Mouse (Mus musculus) liver, embryonic 11.5 days (tissue): ENCODE measurements around the gene Dram1. TPM values are rescaled to one million over a fixed set of nuclear protein-coding genes. Genes with fewer than 3 reads are reported as not detected.

ENCODE experiments used
- ATAC-seq: fragments of 200-750 bp; cut with Nextera tagmentation; replicated peaks from 2 replicates; pipeline ENCODE4 v1.8.0; 2017; ENCODE audit warnings: moderate number of reproducible peaks, mild to moderate bottlenecking, moderate TSS enrichment, moderate library complexity; ENCODE audit not compliant: low FRiP score
- DNase-seq: peaks from one replicate; pipeline ENCODE4 v3.0.0-alpha.2; 2017; ENCODE audit warnings: low spot score
- H3K27ac ChIP-seq: fragments of 300-500 bp; sonication (generic); 2 replicates; pipeline ENCODE4 v1.5.1; 2014; ENCODE audit warnings: mild to moderate bottlenecking, low read depth, low read length, control low read depth
- H3K27me3 ChIP-seq: fragments of 300-500 bp; sonication (generic); replicated peaks from 2 replicates; pipeline ENCODE4 v1.6.1; 2014; ENCODE audit warnings: low read length, mixed read lengths; ENCODE audit not compliant: control insufficient read depth, insufficient read depth
- H3K36me3 ChIP-seq: fragments of 300-500 bp; sonication (generic); 2 replicates; pipeline ENCODE4 v1.6.1; 2014; ENCODE audit warnings: mild to moderate bottlenecking, low read length, moderate library complexity, mixed read lengths; ENCODE audit not compliant: control insufficient read depth, insufficient read depth
- H3K4me1 ChIP-seq: fragments of 300-500 bp; sonication (generic); replicated peaks from 2 replicates; pipeline ENCODE4 v1.6.1; 2014; ENCODE audit warnings: low read length, mixed read lengths; ENCODE audit not compliant: control insufficient read depth, insufficient read depth
- H3K4me2 ChIP-seq: fragments of 300-500 bp; sonication (generic); 2 replicates; pipeline ENCODE4 v1.6.1; 2014; ENCODE audit warnings: mild to moderate bottlenecking, control low read depth, moderate library complexity
- H3K4me3 ChIP-seq: fragments of 300-500 bp; sonication (generic); 2 replicates; pipeline ENCODE4 v1.5.1; 2014; ENCODE audit warnings: low read depth, low read length, control low read depth
- H3K9ac ChIP-seq: fragments of 300-500 bp; sonication (generic); 2 replicates; pipeline ENCODE4 v1.6.1; 2014; ENCODE audit warnings: low read depth, low read length, control low read depth
- H3K9me3 ChIP-seq: fragments of 300-500 bp; sonication (generic); 2 replicates; pipeline ENCODE4 v1.6.1; 2016; ENCODE audit warnings: low read length, inconsistent platforms, mixed read lengths; ENCODE audit not compliant: control insufficient read depth
- WGBS: fragments of 180-500 bp; shearing (Covaris S2); extraction: QIAGEN DNeasy Blood & Tissue Kit; methylation state at CpG from one replicate; pipeline ENCODE4 v1.1.7; 2014; 5-methylcytosine and 5-hydroxymethylcytosine counted together
- polyA plus RNA-seq: library from polyadenylated mRNA; unstranded; fragments of >200 nt; fragmentation: Nextera tagmentation; extraction: Ambion mirVana; gene quantifications from 2 replicates; pipeline ENCODE4 v1.2.1, GENCODE M21; 2014

Dram1 gene
- polyA plus RNA-seq, 1 experiment from 2014 or later: 0.99 TPM

DNA sequence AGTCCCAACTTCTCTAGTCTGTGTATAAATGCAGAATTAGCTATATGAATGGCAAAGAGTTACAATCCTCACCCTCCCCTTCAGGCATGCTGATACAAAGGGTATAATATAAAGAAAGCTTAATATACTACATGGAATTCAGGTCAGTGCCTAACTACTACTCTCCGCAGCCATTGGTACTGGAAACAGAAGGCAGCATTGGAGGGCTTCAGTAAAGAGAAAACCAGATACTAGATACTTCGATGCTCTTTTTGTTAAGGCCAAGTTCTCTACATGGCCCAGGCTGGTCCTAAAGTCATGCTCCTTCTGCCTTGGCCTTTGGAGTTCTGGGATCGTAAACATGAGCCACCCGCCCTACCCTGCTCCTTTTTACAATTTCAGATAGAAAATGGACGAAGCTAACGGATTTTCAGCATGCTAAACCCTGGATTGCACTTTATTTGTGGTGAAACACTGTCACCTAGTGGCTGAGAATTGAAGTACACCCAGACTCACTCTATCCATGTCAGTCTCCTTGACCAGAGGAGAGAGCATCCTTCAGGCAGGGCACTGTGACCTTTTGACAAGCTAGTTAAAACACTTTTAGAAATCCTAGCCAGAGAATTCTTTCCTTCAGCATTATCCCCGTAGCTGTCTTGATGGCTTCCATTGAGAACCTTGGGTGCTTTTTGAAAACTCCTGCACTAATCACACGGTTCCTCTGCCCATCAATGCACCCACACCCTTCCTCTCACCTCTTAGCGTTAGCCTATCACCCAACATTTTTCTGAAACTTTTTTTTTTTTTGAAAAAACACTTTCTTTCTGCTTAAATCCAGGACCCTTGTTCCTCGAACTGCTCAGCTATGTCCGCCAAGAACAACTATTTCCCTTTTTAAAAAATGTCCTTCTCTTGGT is 51.5 kb downstream of the Dram1 start:
- Histone ChIP-seq H3K9me3 (no peaks in the 10 kb centered on the region), H3K36me3 (no peaks in the 10 kb centered on the region), H3K27ac (no peak overlapping the region), H3K9ac (no peak overlapping the region), H3K27me3 (no peaks in the 10 kb centered on the region), H3K4me3 (no peak overlapping the region), H3K4me2 (no peak overlapping the region), H3K4me1 (no peaks in the 10 kb centered on the region)
- 46% methylated on average over 11 of the region's 11 CpGs for WGBS
- DNase-seq (peak; percentile 46), ATAC-seq (peak; percentile 74)

DNA sequence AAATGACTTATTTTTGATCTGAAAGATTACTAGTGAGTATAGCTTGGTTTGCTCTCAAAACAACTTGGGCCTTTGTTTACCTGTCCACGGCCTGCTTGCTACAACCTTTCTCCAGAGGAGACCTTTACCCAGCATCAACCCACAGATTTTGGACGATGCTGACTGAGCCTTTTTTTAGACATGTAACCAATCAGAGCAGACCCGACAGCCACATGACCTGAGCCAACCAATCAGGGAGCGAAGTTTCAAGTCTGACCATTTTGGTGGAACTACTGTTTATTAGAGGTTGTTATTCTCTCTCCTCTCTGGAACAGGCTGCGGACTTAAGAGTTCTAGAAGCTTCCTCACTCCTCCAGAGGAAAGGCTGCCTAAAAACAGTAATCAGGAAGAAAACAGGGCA is 57.1 kb downstream of the Dram1 start:
- no peaks in the 10 kb centered on the region for H3K36me3 ChIP-seq
- H3K9ac ChIP-seq: no peak overlapping the region
- no peaks in the 10 kb centered on the region for H3K4me1 ChIP-seq
- ATAC-seq (no peak), DNase-seq (no peak)
- no peak overlapping the region for H3K4me2 ChIP-seq
- no peak overlapping the region for H3K27ac ChIP-seq
- H3K9me3 ChIP-seq: no peaks in the 10 kb centered on the region
- H3K4me3 ChIP-seq: no peak overlapping the region
- 81% methylated on average over 5 of the region's 5 CpGs for WGBS
- no peaks in the 10 kb centered on the region for H3K27me3 ChIP-seq

DNA sequence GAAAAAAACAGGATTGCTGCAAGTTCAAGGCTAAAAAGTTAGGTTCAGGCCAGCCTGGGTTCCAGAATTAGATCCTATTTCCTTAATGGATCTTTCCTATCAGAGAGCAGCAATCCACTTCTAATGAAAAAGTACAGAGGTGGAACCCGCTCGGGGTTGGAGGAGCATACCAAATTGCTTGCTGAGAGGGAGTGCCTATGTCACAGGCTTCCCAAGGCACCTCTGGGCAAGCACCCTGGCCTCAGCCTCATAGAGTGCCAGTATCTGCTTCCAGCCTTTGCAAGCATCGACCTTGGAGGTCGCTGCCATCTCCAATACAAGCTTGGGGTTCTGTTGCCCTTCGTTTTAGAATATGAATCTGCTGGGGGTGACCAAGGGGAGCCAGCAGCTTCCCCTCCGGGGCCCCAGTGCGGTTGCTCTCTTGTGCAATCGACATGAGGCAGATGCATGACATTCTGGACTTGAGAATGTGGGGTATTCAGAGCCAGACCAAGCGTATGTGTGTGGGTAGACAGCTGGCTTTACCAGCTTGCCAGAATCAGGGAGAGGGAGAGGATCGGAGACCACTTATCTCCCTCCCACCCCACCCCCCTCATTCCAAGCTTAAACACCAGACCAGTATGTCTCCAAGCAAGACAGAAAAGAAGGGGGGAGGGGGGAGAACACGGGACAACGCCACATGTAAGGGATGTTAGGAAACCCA is 58.0 kb downstream of the Dram1 start:
- H3K9ac ChIP-seq: no peak overlapping the region
- H3K4me2 ChIP-seq: no peak overlapping the region
- no peaks in the 10 kb centered on the region for H3K9me3 ChIP-seq
- ATAC-seq: no peak
- H3K27me3 ChIP-seq: no peaks in the 10 kb centered on the region
- no peaks in the 10 kb centered on the region for H3K4me1 ChIP-seq
- no peak overlapping the region for H3K27ac ChIP-seq
- DNase-seq: no peak
- H3K4me3 ChIP-seq: no peak overlapping the region
- WGBS: 53% methylated on average over 12 of the region's 12 CpGs
- no peaks in the 10 kb centered on the region for H3K36me3 ChIP-seq

DNA sequence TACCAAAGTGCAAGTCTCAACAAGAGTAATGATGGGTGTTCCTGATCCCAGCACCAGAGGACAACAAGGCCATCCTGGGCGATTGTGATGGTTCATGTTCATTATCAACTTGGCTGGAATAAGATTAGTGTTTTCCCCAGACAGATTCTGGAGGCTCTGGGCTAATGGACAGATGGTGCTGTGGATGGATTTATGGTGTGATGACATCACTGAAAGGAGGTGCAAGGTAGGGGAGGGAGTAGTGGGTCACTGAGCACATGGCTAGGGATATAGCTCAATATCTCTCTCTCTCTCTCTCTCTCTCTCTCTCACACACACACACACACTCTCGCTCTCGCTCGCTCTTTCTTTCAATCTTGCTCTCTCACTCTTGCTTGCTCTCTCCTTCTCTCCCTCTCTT is 60.7 kb downstream of the Dram1 start:
- no peak for ATAC-seq
- H3K4me2 ChIP-seq: no peak overlapping the region

DNA sequence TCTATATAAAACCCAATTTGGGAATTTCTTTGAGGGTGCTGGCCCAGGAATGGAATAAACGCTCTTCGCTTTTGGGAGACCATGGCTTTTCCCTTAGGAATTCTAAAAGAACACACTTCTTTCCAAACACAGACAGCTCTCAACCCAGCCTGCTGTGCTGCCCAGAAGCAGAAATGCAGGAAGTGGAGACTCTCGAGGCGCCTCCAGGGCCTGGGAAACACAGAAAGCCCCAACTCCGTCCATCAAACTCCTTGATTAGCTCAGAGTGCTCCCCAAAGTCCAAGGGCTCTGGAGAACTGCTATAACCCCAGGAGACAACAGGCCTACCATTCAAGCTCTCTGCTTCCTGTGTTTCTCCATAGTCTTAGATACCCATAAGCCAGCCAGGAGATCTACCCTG is 61.7 kb downstream of the Dram1 start:
- 86% methylated on average over 5 of the region's 5 CpGs for WGBS
- H3K4me2 ChIP-seq: no peak overlapping the region

More for the DNA sequence above, 60.7 kb downstream of the Dram1 start:
- H3K27me3 ChIP-seq: no peaks in the 10 kb centered on the region
- H3K4me1 ChIP-seq: no peaks in the 10 kb centered on the region
- WGBS: 85% methylated on average over 4 of the region's 4 CpGs
- no peaks in the 10 kb centered on the region for H3K36me3 ChIP-seq
- no peak for DNase-seq
- H3K9me3 ChIP-seq: no peaks in the 10 kb centered on the region
- no peak overlapping the region for H3K9ac ChIP-seq
- no peak overlapping the region for H3K27ac ChIP-seq
- no peak overlapping the region for H3K4me3 ChIP-seq

DNA sequence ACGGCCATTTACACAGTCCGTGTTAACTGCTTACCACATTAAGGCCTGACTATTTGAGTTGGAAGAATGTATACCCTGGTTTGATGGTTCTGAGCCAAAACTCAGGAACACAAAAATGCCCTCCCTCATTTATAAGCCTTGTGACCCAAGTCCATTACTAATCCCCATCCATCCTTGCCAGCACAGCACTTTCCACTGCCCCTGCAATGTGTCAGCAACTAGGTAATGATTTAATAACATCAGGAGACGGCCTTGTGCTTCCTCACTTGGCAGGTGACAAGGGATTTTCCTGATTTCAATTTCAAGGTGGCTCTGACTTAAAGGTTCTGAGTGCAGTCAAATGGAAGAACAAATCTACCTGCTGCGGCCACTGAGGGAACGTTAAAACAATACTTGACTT is 64.0 kb downstream of the Dram1 start:
- Histone ChIP-seq H3K4me2 (no peak overlapping the region), H3K36me3 (no peaks in the 10 kb centered on the region), H3K4me1 (no peaks in the 10 kb centered on the region), H3K9ac (no peak overlapping the region), H3K4me3 (no peak overlapping the region), H3K27me3 (no peaks in the 10 kb centered on the region), H3K9me3 (no peaks in the 10 kb centered on the region), H3K27ac (no peak overlapping the region)
- DNase-seq: no peak
- ATAC-seq: no peak
- 86% methylated on average over 5 of the region's 5 CpGs for WGBS

More for the DNA sequence above, 61.7 kb downstream of the Dram1 start:
- ATAC-seq (no peak), DNase-seq (no peak)
- H3K27ac ChIP-seq: no peak overlapping the region
- no peak overlapping the region for H3K4me3 ChIP-seq
- H3K9ac ChIP-seq: no peak overlapping the region
- H3K9me3 ChIP-seq: no peaks in the 10 kb centered on the region
- H3K4me1 ChIP-seq: no peaks in the 10 kb centered on the region
- no peaks in the 10 kb centered on the region for H3K27me3 ChIP-seq
- H3K36me3 ChIP-seq: no peaks in the 10 kb centered on the region

DNA sequence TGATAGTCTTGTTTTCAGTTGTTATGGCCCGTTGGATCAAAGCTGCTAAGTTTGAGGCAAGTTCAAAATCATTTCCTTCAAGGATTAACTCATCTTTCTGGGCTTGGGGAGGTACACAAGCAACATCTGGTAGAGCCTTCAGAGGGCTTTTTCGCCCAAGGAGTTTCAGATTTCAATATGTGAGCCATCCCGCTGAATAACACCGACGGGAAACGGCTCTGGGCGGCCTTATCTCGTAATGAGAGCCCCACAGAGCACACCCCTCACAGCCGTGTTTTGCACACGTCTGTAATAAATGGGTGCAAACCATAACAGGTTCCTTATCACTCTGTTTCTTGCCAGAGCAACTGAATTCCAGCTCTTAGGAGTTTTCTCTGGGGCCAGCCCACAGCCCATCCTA is 69.0 kb downstream of the Dram1 start:
- no peak for ATAC-seq

DNA sequence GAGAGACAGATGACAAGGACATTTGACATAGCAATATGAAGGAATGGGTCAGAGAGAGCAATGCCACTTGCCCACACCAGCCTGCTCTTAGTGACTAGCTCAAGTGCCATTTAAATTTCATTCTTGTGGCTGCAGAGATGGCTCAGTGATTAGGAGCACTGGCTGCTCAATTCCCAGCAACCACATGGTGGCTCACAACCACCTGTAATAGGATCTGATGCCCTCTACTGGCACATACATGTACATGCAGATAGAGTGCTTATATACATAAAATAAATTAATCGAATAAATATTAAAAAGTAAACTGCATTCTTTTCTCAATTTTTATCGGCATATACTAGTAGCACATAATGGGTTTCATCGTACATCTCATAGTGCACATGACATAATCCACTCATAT is 72.6 kb downstream of the Dram1 start:
- no peak overlapping the region for H3K4me2 ChIP-seq
- no peaks in the 10 kb centered on the region for H3K36me3 ChIP-seq
- no peak overlapping the region for H3K27ac ChIP-seq
- H3K4me3 ChIP-seq: no peak overlapping the region
- H3K9me3 ChIP-seq: no peaks in the 10 kb centered on the region
- H3K4me1 ChIP-seq: no peaks in the 10 kb centered on the region
- H3K9ac ChIP-seq: no peak overlapping the region
- WGBS: 89% methylated on average over 3 of the region's 3 CpGs
- ATAC-seq (no peak), DNase-seq (no peak)
- no peaks in the 10 kb centered on the region for H3K27me3 ChIP-seq

More for the DNA sequence above, 69.0 kb downstream of the Dram1 start:
- Histone ChIP-seq H3K9ac (no peak overlapping the region), H3K27me3 (no peaks in the 10 kb centered on the region), H3K27ac (no peak overlapping the region), H3K36me3 (no peaks in the 10 kb centered on the region), H3K9me3 (no peaks in the 10 kb centered on the region), H3K4me2 (no peak overlapping the region), H3K4me1 (no peaks in the 10 kb centered on the region), H3K4me3 (no peak overlapping the region)
- 55% methylated on average over 10 of the region's 10 CpGs for WGBS
- no peak for DNase-seq
